Mouse (Mus musculus) kidney, embryonic 16.5 days (tissue): ENCODE measurements around the gene Adgrl3. TPM values are rescaled to one million over a fixed set of nuclear protein-coding genes. Genes with fewer than 3 reads are reported as not detected.

Experiments used
- ATAC-seq: fragments of 200-750 bp; cut with Nextera tagmentation; 2 replicates; pipeline ENCODE4 v1.8.0; 2017; ENCODE audit warnings: moderate TSS enrichment; ENCODE audit not compliant: low FRiP score, low TSS enrichment
- H3K27ac ChIP-seq: fragments of 300-500 bp; sonication (generic); 2 replicates; pipeline ENCODE4 v1.5.1; 2014; ENCODE audit warnings: low read length
- H3K27me3 ChIP-seq: fragments of 300-500 bp; sonication (generic); 2 replicates; pipeline ENCODE4 v1.6.1; 2014; ENCODE audit warnings: low read length, control low read depth, mixed read lengths; ENCODE audit not compliant: insufficient read depth
- H3K36me3 ChIP-seq: fragments of 300-500 bp; sonication (generic); 2 replicates; pipeline ENCODE4 v1.6.1; 2014; ENCODE audit warnings: low read length, control low read depth, mixed read lengths; ENCODE audit not compliant: insufficient read depth
- H3K4me1 ChIP-seq: fragments of 300-500 bp; sonication (generic); 2 replicates; pipeline ENCODE4 v1.6.1; 2014; ENCODE audit warnings: low read length, control low read depth, mixed read lengths; ENCODE audit not compliant: insufficient read depth
- H3K4me2 ChIP-seq: fragments of 300-500 bp; sonication (generic); replicated peaks from 2 replicates; pipeline ENCODE4 v1.6.1; 2014; ENCODE audit warnings: low read depth, low read length
- H3K4me3 ChIP-seq: fragments of 300-500 bp; sonication (generic); 2 replicates; pipeline ENCODE4 v1.5.1; 2014; ENCODE audit warnings: mild to moderate bottlenecking, low read length
- H3K9ac ChIP-seq: fragments of 300-500 bp; sonication (generic); replicated peaks from 2 replicates; pipeline ENCODE4 v1.6.1; 2014; ENCODE audit warnings: low read length
- H3K9me3 ChIP-seq: fragments of 300-500 bp; sonication (generic); 2 replicates; pipeline ENCODE4 v1.6.1; 2016; ENCODE audit warnings: low read length, control low read depth
- WGBS: fragments of 180-500 bp; shearing (Covaris S2); extraction: QIAGEN DNeasy Blood & Tissue Kit; methylation state at CpG from one replicate; pipeline ENCODE4 v1.1.7; 2014; 5-methylcytosine and 5-hydroxymethylcytosine counted together
- polyA plus RNA-seq: library from polyadenylated mRNA; unstranded; fragments of >200 nt; fragmentation: Nextera tagmentation; extraction: Ambion mirVana; gene quantifications from 2 replicates; pipeline ENCODE4 v1.2.1, GENCODE M21; 2015

Gene Adgrl3
- polyA plus RNA-seq, 1 experiment from 2014 or later = 12.7 TPM

DNA sequence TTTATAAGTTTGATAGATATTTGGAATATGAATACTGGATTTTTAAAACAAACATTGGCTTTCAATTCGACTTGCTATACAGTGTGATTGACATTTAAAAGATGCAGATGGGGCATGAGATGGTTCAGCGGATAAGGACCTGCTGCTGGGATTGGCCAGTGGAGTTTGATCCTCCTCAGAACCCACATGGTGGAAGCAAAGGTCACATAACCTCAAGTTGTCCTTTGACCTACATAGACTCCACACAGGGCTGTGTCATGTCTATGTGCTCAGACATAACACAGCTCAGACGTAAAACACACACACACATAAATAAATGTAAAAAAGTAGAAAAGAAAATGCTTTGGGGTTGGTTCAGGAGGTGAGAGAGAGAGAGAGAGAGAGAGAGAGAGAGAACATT is 397.4 kb downstream of the Adgrl3 start:
- Histone ChIP-seq H3K4me2 (no peak overlapping the region), H3K9ac (no peak overlapping the region), H3K36me3 (no peaks in the 10 kb centered on the region), H3K27me3 (no peaks in the 10 kb centered on the region), H3K9me3 (no peaks in the 10 kb centered on the region), H3K4me1 (no peaks in the 10 kb centered on the region), H3K27ac (no peak overlapping the region), H3K4me3 (no peak overlapping the region)
- ATAC-seq = no peak
- WGBS = 56% methylated on average over 3 of the region's 3 CpGs

DNA sequence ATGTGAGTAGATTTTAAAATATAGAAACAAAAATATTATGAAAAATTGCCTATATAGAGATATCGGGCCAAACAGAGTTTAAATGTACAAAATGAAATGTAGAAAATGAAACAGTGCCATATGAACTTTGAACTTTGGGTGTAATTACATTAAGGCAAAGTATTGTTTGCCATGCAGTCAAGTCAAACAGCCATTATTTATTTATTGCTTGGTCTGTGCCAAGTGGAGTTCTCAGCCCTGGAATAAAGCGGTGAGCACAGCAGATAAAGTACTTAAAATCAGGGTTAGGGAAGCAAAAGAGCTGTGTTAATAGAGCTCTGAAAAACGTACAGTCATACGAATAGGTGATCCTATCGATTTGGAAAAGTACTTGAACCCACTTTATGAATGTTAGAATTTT is 407.5 kb downstream of the Adgrl3 start:
- Histone ChIP-seq H3K27ac (no peak overlapping the region), H3K27me3 (no peaks in the 10 kb centered on the region), H3K4me3 (no peak overlapping the region), H3K4me2 (no peak overlapping the region), H3K4me1 (no peaks in the 10 kb centered on the region), H3K9ac (no peak overlapping the region), H3K36me3 (0 out of 2 replicates have a peak, but pooled peaks cover 2% of the 10 kb centered on the region), H3K9me3 (no peaks in the 10 kb centered on the region)
- ATAC-seq = no peak
- WGBS = 74% methylated on average over 5 of the region's 5 CpGs

DNA sequence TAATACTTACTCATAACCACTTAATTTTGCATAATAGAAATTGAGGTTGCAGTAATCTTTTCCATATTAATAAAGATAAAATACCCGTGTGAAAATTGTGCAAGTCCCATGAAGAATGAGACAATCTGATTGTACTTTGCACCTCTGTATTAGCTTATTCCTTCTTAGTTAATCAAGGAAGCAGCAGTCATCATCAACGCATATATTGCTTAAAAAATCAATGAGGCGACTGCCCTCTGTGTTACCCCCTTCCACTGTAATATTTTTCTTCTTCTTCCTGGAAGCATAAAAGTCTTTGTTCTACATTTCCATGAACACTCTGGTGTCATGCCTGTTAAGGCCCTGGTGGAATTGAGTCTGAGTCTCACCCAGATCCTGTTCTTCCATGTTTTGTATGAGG is 416.4 kb downstream of the Adgrl3 start:
- Histone ChIP-seq H3K27me3 (no peaks in the 10 kb centered on the region), H3K4me1 (no peaks in the 10 kb centered on the region), H3K36me3 (peaks cover 3% of the 10 kb centered on the region; the same call in 1 of the 2 replicates), H3K9me3 (peaks cover 10% of the 10 kb centered on the region), H3K4me2 (no peak overlapping the region), H3K27ac (no peak overlapping the region), H3K4me3 (no peak overlapping the region), H3K9ac (no peak overlapping the region)
- WGBS = 91% methylated on average over 3 of the region's 3 CpGs
- ATAC-seq = no peak

DNA sequence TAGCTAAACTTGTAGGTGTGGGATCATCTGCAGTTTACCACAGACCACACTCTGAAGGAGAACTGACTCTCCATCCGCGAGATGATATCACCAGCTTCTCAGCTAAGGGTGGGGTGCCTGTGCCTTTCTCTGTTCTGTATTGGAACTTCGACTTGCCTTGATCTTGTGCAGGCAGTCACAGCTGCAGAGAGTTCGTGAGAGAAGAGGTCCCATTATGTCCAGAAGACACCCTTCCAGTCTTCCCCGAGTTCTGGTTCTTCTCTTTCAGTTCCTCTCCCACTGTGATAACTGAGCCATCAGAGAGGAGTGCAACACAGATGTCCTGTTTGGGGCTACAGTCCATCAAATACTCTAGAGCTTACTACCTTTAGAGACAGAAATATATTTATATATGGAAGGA is 422.2 kb downstream of the Adgrl3 start:
- Histone ChIP-seq H3K27ac (no peak overlapping the region), H3K4me2 (no peak overlapping the region), H3K4me1 (no peaks in the 10 kb centered on the region), H3K36me3 (peaks cover 3% of the 10 kb centered on the region; the same call in 1 of the 2 replicates), H3K9me3 (peaks cover 12% of the 10 kb centered on the region), H3K9ac (no peak overlapping the region), H3K27me3 (no peaks in the 10 kb centered on the region), H3K4me3 (no peak overlapping the region)
- ATAC-seq = no peak
- 83% methylated on average over 5 of the region's 5 CpGs for WGBS

DNA sequence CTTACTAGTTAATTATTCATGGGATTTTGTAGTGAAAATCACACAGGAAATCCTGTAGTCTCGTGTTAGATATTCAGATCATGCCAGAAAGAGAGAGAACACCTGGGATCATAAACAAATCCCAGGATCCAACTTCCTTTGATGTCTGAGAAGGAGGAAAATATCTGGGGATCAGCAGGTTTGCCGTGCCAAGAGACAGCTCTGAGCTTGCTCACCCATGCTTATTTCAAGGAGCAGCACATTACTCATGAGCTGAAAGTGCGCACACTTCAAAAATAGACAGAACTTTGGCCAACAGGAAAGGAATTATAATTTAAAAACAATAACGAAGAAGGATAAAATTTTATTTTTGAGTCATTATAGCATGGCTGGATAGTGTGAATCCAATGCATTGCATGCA is 446.0 kb downstream of the Adgrl3 start:
- ATAC-seq = no peak
- no peak overlapping the region for H3K27ac ChIP-seq
- 43% methylated on average over 4 of the region's 4 CpGs for whole genome bisulfite sequencing

GRCm38 (mm10) chr5:81474681-81475080 is 454.7 kb downstream of the Adgrl3 start:
- Histone ChIP-seq H3K4me3 (no peak overlapping the region), H3K4me2 (no peak overlapping the region), H3K36me3 (no peaks in the 10 kb centered on the region), H3K4me1 (peaks cover 10% of the 10 kb centered on the region; the same call in 1 of the 2 replicates), H3K9me3 (no peaks in the 10 kb centered on the region), H3K9ac (no peak overlapping the region), H3K27me3 (no peaks in the 10 kb centered on the region), H3K27ac (no peak overlapping the region)
- WGBS = 66% methylated on average over 2 of the region's 2 CpGs
- no peak for ATAC-seq

More for the DNA sequence above, 446.0 kb downstream of the Adgrl3 start:
- no peak overlapping the region for H3K9ac ChIP-seq
- H3K27me3 ChIP-seq = no peaks in the 10 kb centered on the region
- no peaks in the 10 kb centered on the region for H3K36me3 ChIP-seq
- H3K4me1 ChIP-seq = no peaks in the 10 kb centered on the region
- no peaks in the 10 kb centered on the region for H3K9me3 ChIP-seq
- no peak overlapping the region for H3K4me3 ChIP-seq
- H3K4me2 ChIP-seq = no peak overlapping the region

DNA sequence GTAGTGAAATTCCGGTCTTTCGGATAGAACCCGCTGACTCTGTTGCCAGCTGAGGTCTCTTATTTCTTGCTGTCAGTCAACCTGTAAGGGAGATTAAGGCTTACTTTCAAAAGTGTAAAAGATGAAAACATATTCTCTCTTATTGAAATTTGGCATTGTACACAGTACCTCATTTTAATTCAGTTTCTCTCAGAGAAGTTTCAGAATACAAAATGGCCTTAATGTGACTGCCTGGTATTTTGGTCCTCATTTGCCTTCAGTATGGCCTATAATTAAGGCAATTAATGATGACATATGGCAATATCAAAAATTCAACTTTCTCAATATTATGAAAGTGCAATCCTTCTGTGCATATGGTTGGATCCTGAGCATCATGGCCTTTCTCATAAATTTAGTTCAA is 455.5 kb downstream of the Adgrl3 start:
- no peak for ATAC-seq
- no peak overlapping the region for H3K9ac ChIP-seq
- H3K36me3 ChIP-seq = no peaks in the 10 kb centered on the region
- H3K4me2 ChIP-seq = no peak overlapping the region
- 35% methylated on average over 3 of the region's 3 CpGs for WGBS
- H3K4me1 ChIP-seq = peaks cover 10% of the 10 kb centered on the region; the same call in 1 of the 2 replicates
- no peaks in the 10 kb centered on the region for H3K27me3 ChIP-seq
- H3K4me3 ChIP-seq = no peak overlapping the region
- H3K9me3 ChIP-seq = no peaks in the 10 kb centered on the region
- H3K27ac ChIP-seq = no peak overlapping the region; the same call in 1 of the 2 replicates

- no peak overlapping the region; the same call in 1 of the 2 replicates for H3K27ac ChIP-seq
- no peaks in the 10 kb centered on the region for H3K9me3 ChIP-seq
- H3K36me3 ChIP-seq = no peaks in the 10 kb centered on the region
- no peak overlapping the region for H3K9ac ChIP-seq
- H3K4me1 ChIP-seq = peaks cover 10% of the 10 kb centered on the region; the same call in 1 of the 2 replicates
- no peak overlapping the region for H3K4me2 ChIP-seq
- H3K4me3 ChIP-seq = no peak overlapping the region
- ATAC-seq = peak; percentile 49; the same call in 1 of the 2 replicates
- H3K27me3 ChIP-seq = no peaks in the 10 kb centered on the region
- WGBS = 16% methylated on average over 8 of the region's 8 CpGs
These were observed 456.2 kb downstream of the Adgrl3 start for GRCm38 (mm10) chr5:81475971-81476606.

DNA sequence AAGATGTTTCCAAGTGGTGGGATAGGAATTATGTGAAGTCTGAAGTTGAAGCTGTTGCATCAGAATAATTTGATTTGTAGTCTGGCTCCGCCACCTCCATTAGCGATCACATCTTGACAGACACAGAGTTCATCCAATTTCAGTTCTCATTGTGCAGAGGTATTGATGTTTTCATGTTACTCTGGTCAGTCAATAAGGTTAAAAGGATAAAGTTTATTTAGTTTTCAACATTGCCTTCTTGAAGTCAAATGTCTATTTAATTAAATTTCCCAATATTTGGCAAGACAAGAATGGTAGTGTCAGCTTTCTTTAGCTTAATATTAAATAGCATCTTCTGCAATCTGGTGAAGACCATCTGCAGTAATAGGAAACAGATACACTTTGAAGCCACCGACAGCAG is 461.0 kb downstream of the Adgrl3 start:
- no peak overlapping the region for H3K4me3 ChIP-seq
- H3K27ac ChIP-seq = no peak overlapping the region
- H3K36me3 ChIP-seq = no peaks in the 10 kb centered on the region
- ATAC-seq = no peak
- no peaks in the 10 kb centered on the region for H3K27me3 ChIP-seq
- WGBS = 91% methylated on average over 3 of the region's 3 CpGs
- no peaks in the 10 kb centered on the region for H3K9me3 ChIP-seq
- no peak overlapping the region for H3K9ac ChIP-seq
- H3K4me2 ChIP-seq = no peak overlapping the region
- H3K4me1 ChIP-seq = 0 out of 2 replicates have a peak, but pooled peaks cover 4% of the 10 kb centered on the region

DNA sequence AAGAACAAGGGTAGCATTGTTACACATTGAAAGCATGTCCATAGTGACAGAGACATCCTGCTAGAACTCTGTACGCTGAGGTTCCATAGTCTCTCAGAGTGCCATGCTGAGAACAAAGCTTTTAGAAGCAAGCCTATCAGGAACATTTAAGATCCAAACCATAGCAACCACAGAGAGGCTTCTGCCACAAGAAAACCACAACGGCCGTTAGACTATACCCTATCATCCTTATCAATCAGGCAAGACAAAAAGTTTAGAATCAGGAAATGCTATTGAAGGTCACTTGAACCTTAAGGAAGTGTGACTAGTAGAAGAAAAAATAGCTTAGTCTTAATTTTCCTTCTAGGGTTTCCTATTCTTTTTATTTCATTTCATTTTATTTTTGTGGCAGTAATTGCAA is 464.0 kb downstream of the Adgrl3 start:
- H3K9me3 ChIP-seq = no peaks in the 10 kb centered on the region
- no peaks in the 10 kb centered on the region for H3K4me1 ChIP-seq
- H3K9ac ChIP-seq = no peak overlapping the region
- H3K36me3 ChIP-seq = no peaks in the 10 kb centered on the region
- WGBS = 79% methylated on average over 3 of the region's 3 CpGs
- no peak overlapping the region for H3K4me2 ChIP-seq
- no peak overlapping the region for H3K27ac ChIP-seq
- no peak for ATAC-seq
- H3K27me3 ChIP-seq = no peaks in the 10 kb centered on the region
- H3K4me3 ChIP-seq = no peak overlapping the region
